Mouse (Mus musculus) hindbrain, postnatal 0 days (tissue): Measurements from ENCODE around the gene Gatd1. TPM values are rescaled to one million over a fixed set of nuclear protein-coding genes. Genes with fewer than 3 reads are reported as not detected.

ENCODE experiments used
- ATAC-seq: fragments of 200-750 bp; cut with Nextera tagmentation; 2 replicates; pipeline ENCODE4 v1.8.0; 2017; ENCODE audit warnings: mild to moderate bottlenecking, moderate TSS enrichment, moderate library complexity
- DNase-seq: peaks from one replicate; pipeline ENCODE4 v3.0.0-alpha.2; 2015; ENCODE audit warnings: low spot score
- H3K27ac ChIP-seq: fragments of 300-500 bp; sonication (generic); 2 replicates; pipeline ENCODE4 v1.5.1; 2014; ENCODE audit warnings: mild to moderate bottlenecking
- H3K27me3 ChIP-seq: fragments of 300-500 bp; sonication (generic); 2 replicates; pipeline ENCODE4 v1.6.1; 2014; ENCODE audit warnings: low read length, mixed read lengths; ENCODE audit not compliant: insufficient read depth
- H3K36me3 ChIP-seq: fragments of 300-500 bp; sonication (generic); 2 replicates; pipeline ENCODE4 v1.6.1; 2014; ENCODE audit warnings: low read length, mixed read lengths; ENCODE audit not compliant: insufficient read depth
- H3K4me1 ChIP-seq: fragments of 300-500 bp; sonication (generic); 2 replicates; pipeline ENCODE4 v1.6.1; 2014; ENCODE audit warnings: antibody characterized with exemption, low read length, mixed read lengths; ENCODE audit not compliant: insufficient read depth
- H3K4me2 ChIP-seq: fragments of 300-500 bp; sonication (generic); 2 replicates; pipeline ENCODE4 v1.6.1; 2014; ENCODE audit warnings: low read depth, mild to moderate bottlenecking, low read length, moderate library complexity, mixed read lengths
- H3K4me3 ChIP-seq: fragments of 300-500 bp; sonication (generic); 2 replicates; pipeline ENCODE4 v1.5.1; 2014; ENCODE audit warnings: low read length
- H3K9ac ChIP-seq: fragments of 300-500 bp; sonication (generic); replicated peaks from 2 replicates; pipeline ENCODE4 v1.6.1; 2014; ENCODE audit warnings: mild to moderate bottlenecking, low read length, moderate library complexity, mixed read lengths
- H3K9me3 ChIP-seq: fragments of 300-500 bp; sonication (generic); 2 replicates; pipeline ENCODE4 v1.6.1; 2016; ENCODE audit warnings: low read length, mixed read lengths
- CTCF ChIP-seq: IDR thresholded peaks from 2 replicates; pipeline ENCODE4 v1.5.1; 2016; ENCODE audit warnings: antibody characterized with exemption, control low read depth, low read depth
- WGBS: fragments of 180-500 bp; shearing (Covaris S2); extraction: QIAGEN DNeasy Blood & Tissue Kit; methylation state at CpG from one replicate; pipeline ENCODE4 v1.1.7; 2014; 5-methylcytosine and 5-hydroxymethylcytosine counted together
- polyA plus RNA-seq: library from polyadenylated mRNA; unstranded; fragments of >200 nt; fragmentation: Nextera tagmentation; extraction: Ambion mirVana; gene quantifications from 2 replicates; pipeline ENCODE4 v1.2.1, GENCODE M21; 2015
- total RNA-seq: library from RNA; depleted of rRNA; stranded (reverse); fragments of >200 nt; gene quantifications from 2 replicates; pipeline ENCODE4 v1.2.3, GENCODE M21; 2014

The Gatd1 gene
- total and polyA plus RNA-seq, 2 experiments from 2014 or later: 49.4 to 74.4 TPM

- WGBS: 73% methylated on average over 4 of the region's 4 CpGs
- no peak for ATAC-seq
- H3K9me3 ChIP-seq: no peaks in the 10 kb centered on the region
These were observed 32.7 kb downstream of the Gatd1 start for GRCm38 (mm10) chr7:141381068-141381835.

GRCm38 (mm10) chr7:141379584-141379983 lies 34.4 kb downstream of the Gatd1 start:
- no peak for TF ChIP-seq CTCF
- no peak overlapping the region for H3K9ac ChIP-seq
- no peak overlapping the region for H3K27ac ChIP-seq
- no peak overlapping the region for H3K4me2 ChIP-seq
- H3K4me3 ChIP-seq: no peak overlapping the region
- no peaks in the 10 kb centered on the region for H3K36me3 ChIP-seq
- no peaks in the 10 kb centered on the region for H3K9me3 ChIP-seq
- H3K4me1 ChIP-seq: no peaks in the 10 kb centered on the region
- WGBS: 69% methylated on average over 4 of the region's 4 CpGs
- ATAC-seq (no peak), DNase-seq (no peak)
- no peaks in the 10 kb centered on the region for H3K27me3 ChIP-seq

More at GRCm38 (mm10) chr7:141381068-141381835, 32.7 kb downstream of the Gatd1 start:
- Histone ChIP-seq H3K4me3 (no peak overlapping the region), H3K9ac (no peak overlapping the region), H3K4me1 (no peaks in the 10 kb centered on the region), H3K27ac (no peak overlapping the region), H3K36me3 (no peaks in the 10 kb centered on the region), H3K27me3 (no peaks in the 10 kb centered on the region), H3K4me2 (no peak overlapping the region)
- TF ChIP-seq CTCF: no peak
- DNase-seq: no peak

GRCm38 (mm10) chr7:141374399-141374798 lies 39.5 kb downstream of the Gatd1 start:
- Histone ChIP-seq H3K27me3 (no peaks in the 10 kb centered on the region), H3K4me1 (no peaks in the 10 kb centered on the region), H3K36me3 (no peaks in the 10 kb centered on the region), H3K9me3 (no peaks in the 10 kb centered on the region), H3K9ac (no peak overlapping the region), H3K4me3 (no peak overlapping the region), H3K4me2 (no peak overlapping the region), H3K27ac (no peak overlapping the region)
- no peak for ATAC-seq
- TF ChIP-seq CTCF: no peak
- DNase-seq: no peak

- Histone ChIP-seq H3K9ac (no peak overlapping the region), H3K27ac (no peak overlapping the region), H3K9me3 (no peaks in the 10 kb centered on the region), H3K4me3 (no peak overlapping the region), H3K36me3 (no peaks in the 10 kb centered on the region), H3K4me1 (no peaks in the 10 kb centered on the region), H3K4me2 (no peak overlapping the region), H3K27me3 (no peaks in the 10 kb centered on the region)
- DNase-seq (no peak), ATAC-seq (peak; percentile 59; the same call in 1 of the 2 replicates)
- WGBS: 20% methylated on average over 6 of the region's 6 CpGs
- TF ChIP-seq CTCF: no peak
These were observed 40.3 kb downstream of the Gatd1 start for GRCm38 (mm10) chr7:141373611-141374010.

GRCm38 (mm10) chr7:141371942-141372595 lies 41.9 kb downstream of the Gatd1 start:
- no peak for TF ChIP-seq CTCF
- DNase-seq (no peak), ATAC-seq (no peak)
- H3K4me1 ChIP-seq: no peaks in the 10 kb centered on the region
- no peak overlapping the region for H3K27ac ChIP-seq
- no peak overlapping the region for H3K4me2 ChIP-seq
- no peaks in the 10 kb centered on the region for H3K9me3 ChIP-seq
- WGBS: 72% methylated on average over 6 of the region's 6 CpGs
- H3K9ac ChIP-seq: no peak overlapping the region
- no peak overlapping the region for H3K4me3 ChIP-seq
- no peaks in the 10 kb centered on the region for H3K36me3 ChIP-seq
- H3K27me3 ChIP-seq: no peaks in the 10 kb centered on the region

GRCm38 (mm10) chr7:141369918-141370317 lies 44.0 kb downstream of the Gatd1 start:
- H3K27ac ChIP-seq: no peak overlapping the region
- no peak overlapping the region for H3K9ac ChIP-seq
- no peak overlapping the region for H3K4me2 ChIP-seq
- H3K27me3 ChIP-seq: no peaks in the 10 kb centered on the region
- H3K36me3 ChIP-seq: no peaks in the 10 kb centered on the region
- DNase-seq (no peak), ATAC-seq (no peak)
- no peak overlapping the region for H3K4me3 ChIP-seq
- no peak for TF ChIP-seq CTCF
- H3K4me1 ChIP-seq: no peaks in the 10 kb centered on the region
- no peaks in the 10 kb centered on the region for H3K9me3 ChIP-seq
- WGBS: 67% methylated on average over 5 of the region's 5 CpGs

- 84% methylated on average over 4 of the region's 4 CpGs for WGBS
- Histone ChIP-seq H3K9ac (no peak overlapping the region), H3K4me1 (no peaks in the 10 kb centered on the region), H3K36me3 (no peaks in the 10 kb centered on the region), H3K4me2 (no peak overlapping the region), H3K27me3 (no peaks in the 10 kb centered on the region), H3K4me3 (no peak overlapping the region), H3K27ac (no peak overlapping the region), H3K9me3 (no peaks in the 10 kb centered on the region)
- ATAC-seq: no peak
- TF ChIP-seq CTCF: no peak
- DNase-seq: no peak
These were observed 46.6 kb downstream of the Gatd1 start for GRCm38 (mm10) chr7:141367358-141367757.
